Mouse (Mus musculus): Measurements from ENCODE around the gene Sema6b. TPM values are rescaled to one million over a fixed set of nuclear protein-coding genes. Genes with fewer than 3 reads are reported as not detected.

The Sema6b gene
- total and polyA plus RNA-seq, 2 experiments from 2014 or later, result 13.2 to 91.6 TPM

DNA sequence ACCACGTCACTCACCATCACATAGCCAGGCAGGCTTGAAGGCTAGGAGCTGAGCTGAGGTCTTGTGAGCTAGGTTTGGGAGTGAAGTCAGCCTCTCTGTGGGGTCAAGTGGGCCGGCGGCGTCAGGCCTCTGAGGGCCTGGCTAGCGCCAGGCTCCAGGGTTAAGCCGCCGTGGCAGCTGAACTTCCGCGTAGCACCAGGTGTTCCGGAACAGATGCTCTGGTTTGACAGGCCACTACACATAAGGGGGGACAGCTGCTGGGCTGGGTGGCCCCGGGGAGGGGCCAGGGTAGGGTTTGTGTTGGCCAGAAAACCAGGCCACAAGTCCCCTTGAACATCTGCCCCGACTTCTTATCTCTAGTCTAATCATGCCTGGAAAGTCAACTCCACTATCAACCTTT, 7.3 kb upstream of the Sema6b start:
- TF ChIP-seq CTCF (IDR thresholded peaks at IDR 0.05; ENCODE audit: low read depth), result no peak
- Histone ChIP-seq H3K4me2 (ENCODE audit: low read depth, low read length) (no peak overlapping the region), H3K4me3 (ENCODE audit: low read length) (no peak overlapping the region), H3K27ac (no peak overlapping the region), H3K36me3 (ENCODE audit: insufficient read depth, low read length) (no peaks in the 10 kb centered on the region), H3K4me1 (ENCODE audit: insufficient read depth, low read length) (peaks cover 7% of the 10 kb centered on the region; the same call in 1 of the 2 replicates), H3K9ac (replicated peaks; ENCODE audit: low read length) (no peak overlapping the region), H3K27me3 (ENCODE audit: insufficient read depth, low read length) (no peaks in the 10 kb centered on the region), H3K9me3 (ENCODE audit: low read length) (no peaks in the 10 kb centered on the region)
- WGBS, result 56% methylated on average over 12 of the region's 12 CpGs
- DNase-seq (ENCODE audit: low spot score) (no peak), ATAC-seq (no peak)

DNA sequence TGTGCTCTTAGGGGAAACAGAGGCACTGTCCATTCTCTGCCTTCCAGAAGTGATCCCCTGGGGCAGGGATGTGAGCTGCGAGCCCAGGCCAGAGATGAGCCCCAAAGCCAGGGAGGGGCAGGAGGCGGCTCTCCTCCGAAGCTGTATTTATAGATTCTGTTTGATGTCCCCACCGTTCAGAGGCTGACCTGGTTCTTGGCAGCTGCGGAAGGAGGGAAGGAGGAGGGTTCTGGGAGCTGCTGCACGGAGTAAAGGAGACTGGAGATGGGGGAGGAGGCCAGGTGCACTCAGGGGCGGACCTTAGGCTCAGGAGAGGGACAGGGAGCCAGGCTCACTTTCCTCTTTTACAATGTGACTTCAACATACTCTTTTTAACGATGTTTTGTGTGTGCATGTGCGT, 6.0 kb upstream of the Sema6b start:
- TF ChIP-seq CTCF (IDR thresholded peaks at IDR 0.05; ENCODE audit: low read depth), result no peak
- Histone ChIP-seq H3K27me3 (ENCODE audit: insufficient read depth, low read length) (no peaks in the 10 kb centered on the region), H3K4me3 (ENCODE audit: low read length) (no peak overlapping the region), H3K9ac (replicated peaks; ENCODE audit: low read length) (no peak overlapping the region), H3K4me2 (ENCODE audit: low read depth, low read length) (no peak overlapping the region), H3K27ac (no peak overlapping the region), H3K36me3 (ENCODE audit: insufficient read depth, low read length) (no peaks in the 10 kb centered on the region), H3K4me1 (ENCODE audit: insufficient read depth, low read length) (peaks cover 17% of the 10 kb centered on the region; the same call in 1 of the 2 replicates), H3K9me3 (ENCODE audit: low read length) (no peaks in the 10 kb centered on the region)
- ATAC-seq (no peak), DNase-seq (ENCODE audit: low spot score) (no peak)
- 22% methylated on average over 9 of the region's 9 CpGs for WGBS

DNA sequence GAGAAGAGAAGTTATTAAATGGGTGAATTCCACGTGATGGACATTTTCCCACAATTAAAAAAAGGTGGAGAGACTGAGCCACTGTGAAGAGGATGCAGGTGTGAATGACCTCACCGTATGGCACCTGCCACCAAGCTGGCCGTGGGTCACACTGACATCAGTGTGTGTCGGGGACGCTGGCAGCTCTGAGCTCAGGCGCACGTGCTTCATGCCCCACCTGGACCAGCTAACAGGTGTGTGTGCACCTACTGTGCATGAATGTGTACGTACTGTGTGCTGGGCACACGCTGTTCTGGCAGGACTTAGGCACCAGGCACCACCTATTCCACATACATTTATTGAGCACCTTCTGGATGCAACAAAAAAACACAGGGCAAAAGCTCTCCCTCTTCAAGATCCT, 4.4 kb upstream of the Sema6b start:
- TF ChIP-seq CTCF (IDR thresholded peaks at IDR 0.05; ENCODE audit: low read depth), result no peak
- Histone ChIP-seq H3K27me3 (ENCODE audit: insufficient read depth, low read length) (no peaks in the 10 kb centered on the region), H3K4me3 (ENCODE audit: low read length) (no peak overlapping the region), H3K36me3 (ENCODE audit: insufficient read depth, low read length) (no peaks in the 10 kb centered on the region), H3K27ac (no peak overlapping the region), H3K4me2 (ENCODE audit: low read depth, low read length) (no peak overlapping the region), H3K4me1 (ENCODE audit: insufficient read depth, low read length) (peaks cover 17% of the 10 kb centered on the region; the same call in 1 of the 2 replicates), H3K9ac (replicated peaks; ENCODE audit: low read length) (no peak overlapping the region), H3K9me3 (ENCODE audit: low read length) (no peaks in the 10 kb centered on the region)
- ATAC-seq (no peak), DNase-seq (ENCODE audit: low spot score) (no peak)
- 75% methylated on average over 9 of the region's 9 CpGs for WGBS

DNA sequence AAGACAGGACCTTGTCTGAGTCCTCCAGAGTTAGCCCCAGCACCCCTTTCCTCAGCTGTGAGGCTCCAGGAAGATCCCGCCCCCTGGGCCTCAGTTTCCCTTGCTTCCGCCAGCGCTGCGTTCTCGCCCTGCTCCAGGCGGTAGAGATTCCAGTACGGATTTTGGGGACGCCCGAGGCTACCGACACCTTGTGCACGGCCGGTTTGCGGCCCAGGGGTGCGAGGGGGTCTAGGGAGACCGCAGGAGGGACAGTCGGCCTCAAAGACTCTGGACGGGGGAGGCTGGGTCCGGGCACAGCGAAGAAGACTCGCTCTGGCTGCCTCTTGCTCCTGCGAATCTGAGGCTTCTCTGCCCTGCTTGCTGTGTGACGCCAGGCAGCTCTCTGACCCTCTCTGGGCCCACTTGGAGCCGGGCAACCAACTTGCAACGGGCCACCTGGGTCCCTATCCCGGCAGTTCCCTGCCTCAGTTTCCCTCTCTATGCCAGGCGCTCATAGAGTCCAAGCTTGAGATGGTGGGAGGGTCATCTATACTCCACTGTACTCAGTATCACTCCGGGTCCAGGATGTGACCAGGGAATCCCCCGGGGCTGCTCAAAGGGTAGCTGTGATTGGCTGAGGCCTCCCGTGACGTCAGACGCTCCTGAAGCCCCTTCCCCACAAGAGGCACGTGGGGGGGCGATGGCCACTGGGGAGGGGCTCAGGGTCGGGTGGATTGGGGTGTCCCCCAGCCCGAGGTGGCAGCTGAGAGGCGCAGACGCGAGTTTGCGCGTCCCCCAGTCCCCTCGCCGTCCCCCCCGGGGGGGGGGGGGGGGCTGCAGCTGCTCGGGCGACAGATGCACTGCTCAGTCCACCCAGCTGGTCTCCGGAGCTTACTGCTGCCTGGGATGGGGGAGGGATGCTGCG, 1.8 kb upstream of the Sema6b start:
- TF ChIP-seq CTCF (IDR thresholded peaks at IDR 0.05; ENCODE audit: low read depth), result no peak
- DNase-seq (ENCODE audit: low spot score) (peak; percentile 76), ATAC-seq (peak; percentile 69)
- Histone ChIP-seq H3K4me3 (ENCODE audit: low read length) (peak overlapping the region; percentile 42), H3K27ac (no peak overlapping the region), H3K4me2 (ENCODE audit: low read depth, low read length) (peak overlapping the region; percentile 70), H3K4me1 (ENCODE audit: insufficient read depth, low read length) (peaks cover 13% of the 10 kb centered on the region; the same call in 1 of the 2 replicates), H3K9ac (replicated peaks; ENCODE audit: low read length) (peak overlapping the region; percentile 44), H3K36me3 (ENCODE audit: insufficient read depth, low read length) (no peaks in the 10 kb centered on the region), H3K9me3 (ENCODE audit: low read length) (no peaks in the 10 kb centered on the region), H3K27me3 (ENCODE audit: insufficient read depth, low read length) (no peaks in the 10 kb centered on the region)
- WGBS, result 1% methylated on average over 40 of the region's 47 CpGs

DNA sequence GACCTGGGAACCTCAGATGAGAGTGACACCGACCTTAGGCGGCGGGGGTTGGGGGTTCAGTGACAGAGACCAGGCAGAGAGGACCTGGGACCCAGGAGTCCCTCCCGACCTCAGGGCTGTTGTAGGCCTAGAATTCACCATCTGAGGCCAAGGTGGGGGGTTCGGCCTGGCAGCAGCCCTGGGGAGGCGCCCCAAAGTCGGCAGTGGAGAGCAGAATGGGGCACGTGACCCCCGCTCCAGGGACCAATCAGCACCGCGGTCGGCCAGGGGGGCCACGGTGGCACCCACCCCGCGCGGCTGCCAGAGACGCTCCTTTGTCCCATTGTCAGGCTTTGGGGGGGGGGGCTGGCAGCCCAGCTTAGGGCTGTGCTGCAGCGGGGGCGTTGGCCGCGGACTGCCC, 788 bp downstream of the Sema6b start:
- H3K27ac ChIP-seq, result peak overlapping the region; percentile 78; the same call in 1 of the 2 replicates
- H3K27me3 ChIP-seq (ENCODE audit: insufficient read depth, low read length), result no peaks in the 10 kb centered on the region
- 10% methylated on average over 15 of the region's 21 CpGs for WGBS
- ATAC-seq (peak; percentile 13; the same call in 1 of the 2 replicates), DNase-seq (ENCODE audit: low spot score) (peak; percentile 47)
- peak overlapping the region; percentile 83 for H3K9ac ChIP-seq (replicated peaks; ENCODE audit: low read length)
- no peak for TF ChIP-seq CTCF (IDR thresholded peaks at IDR 0.05; ENCODE audit: low read depth)
- H3K4me1 ChIP-seq (ENCODE audit: insufficient read depth, low read length), result peaks cover 17% of the 10 kb centered on the region
- H3K9me3 ChIP-seq (ENCODE audit: low read length), result no peaks in the 10 kb centered on the region
- H3K36me3 ChIP-seq (ENCODE audit: insufficient read depth, low read length), result no peaks in the 10 kb centered on the region
- H3K4me2 ChIP-seq (ENCODE audit: low read depth, low read length), result peak overlapping the region; percentile 81
- H3K4me3 ChIP-seq (ENCODE audit: low read length), result peak overlapping the region; percentile 76

DNA sequence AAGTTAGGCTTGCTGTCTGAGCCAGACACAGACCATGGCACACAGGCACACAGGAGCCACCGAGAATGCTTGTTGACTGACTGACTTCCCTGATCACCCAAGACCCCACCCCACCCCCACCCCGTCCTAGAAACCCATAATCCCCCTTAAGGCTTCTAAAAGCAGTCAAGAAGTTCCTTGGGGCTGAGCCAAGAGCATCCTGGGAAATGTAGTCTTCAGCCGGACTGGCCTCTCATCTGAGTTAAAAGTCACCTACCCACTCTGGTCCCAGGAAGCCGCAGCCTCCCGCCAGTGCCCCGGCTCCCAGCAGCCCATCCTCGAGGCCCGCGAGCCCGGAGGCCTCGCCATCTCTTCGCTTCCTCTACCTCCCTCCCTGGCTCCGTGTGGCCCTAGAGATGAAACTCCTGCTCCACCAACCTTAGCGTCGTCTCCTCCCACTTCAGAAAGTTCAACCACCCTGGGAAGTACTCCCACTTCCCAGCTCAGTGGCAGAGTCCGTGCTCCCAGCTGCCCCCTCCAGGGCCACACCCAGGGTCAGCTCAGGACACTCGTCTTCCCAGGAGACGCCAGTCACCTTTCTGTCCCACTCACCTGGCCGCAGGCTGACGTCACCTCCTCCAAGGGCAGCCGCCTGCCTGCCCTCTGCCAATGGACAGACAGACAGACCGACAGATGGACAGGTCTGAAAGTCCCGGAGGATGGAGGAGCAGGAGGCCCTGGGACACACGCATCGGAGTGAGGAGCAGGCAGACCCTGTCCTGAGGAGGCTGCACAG, 2.1 kb downstream of the Sema6b start:
- Histone ChIP-seq H3K4me1 (ENCODE audit: insufficient read depth, low read length) (peaks cover 19% of the 10 kb centered on the region), H3K9ac (replicated peaks; ENCODE audit: low read length) (no peak overlapping the region), H3K36me3 (ENCODE audit: insufficient read depth, low read length) (no peaks in the 10 kb centered on the region), H3K27ac (no peak overlapping the region), H3K27me3 (ENCODE audit: insufficient read depth, low read length) (no peaks in the 10 kb centered on the region), H3K9me3 (ENCODE audit: low read length) (no peaks in the 10 kb centered on the region), H3K4me3 (ENCODE audit: low read length) (peak overlapping the region; percentile 76), H3K4me2 (ENCODE audit: low read depth, low read length) (peak overlapping the region; percentile 81)
- ATAC-seq, result no peak
- no peak for DNase-seq (ENCODE audit: low spot score)
- TF ChIP-seq CTCF (IDR thresholded peaks at IDR 0.05; ENCODE audit: low read depth), result no peak
- 20% methylated on average over 25 of the region's 25 CpGs for WGBS

Measured in hindbrain, postnatal 0 days (tissue).